Mouse (Mus musculus): ENCODE measurements around the gene Acot2. TPM values are rescaled to one million over a fixed set of nuclear protein-coding genes. Genes with fewer than 3 reads are reported as not detected.
A peak's percentile ranks its signal among the peaks of the same experiment; 100 is the strongest.
"Not testable (repeated sequence)": the region's sequence is repeated elsewhere in the genome, so short reads cannot be mapped to it uniquely, and the experiment has no call there.

Gene Acot2
- polyA plus RNA-seq, 1 experiment from 2014 or later: 26.1 TPM

- H3K36me3 ChIP-seq; ATAC-seq (ENCODE audit: insufficient number of reproducible peaks, low FRiP score, low TSS enrichment, low read depth); H3K4me2 ChIP-seq; H3K4me1 ChIP-seq; H3K27ac ChIP-seq; H3K4me3 ChIP-seq; H3K9me3 ChIP-seq; H3K27me3 ChIP-seq; H3K9ac ChIP-seq: not testable (repeated sequence)
- 49% methylated on average over 8 of the region's 8 CpGs for WGBS
These were observed 11.6 kb downstream of the Acot2 start for GRCm38 (mm10) chr12:83999237-83999636.

- Histone ChIP-seq H3K27ac (no peak overlapping the region), H3K4me1 (0 out of 2 replicates have a peak, but pooled peaks cover 4% of the 10 kb centered on the region), H3K36me3 (no peaks in the 10 kb centered on the region), H3K4me2 (no peak overlapping the region), H3K4me3 (no peak overlapping the region), H3K27me3 (no peaks in the 10 kb centered on the region), H3K9me3 (no peaks in the 10 kb centered on the region), H3K9ac (no peak overlapping the region)
- no peak for ATAC-seq (ENCODE audit: insufficient number of reproducible peaks, low FRiP score, low TSS enrichment, low read depth)
- WGBS: 69% methylated on average over 3 of the region's 3 CpGs
These were observed 12.8 kb downstream of the Acot2 start for GRCm38 (mm10) chr12:84000418-84000817.

GRCm38 (mm10) chr12:84003866-84004265 is 16.2 kb downstream of the Acot2 start:
- Histone ChIP-seq H3K9ac (no peak overlapping the region), H3K9me3 (no peaks in the 10 kb centered on the region), H3K4me1 (peaks cover 9% of the 10 kb centered on the region; the same call in 1 of the 2 replicates), H3K4me3 (no peak overlapping the region), H3K27ac (no peak overlapping the region), H3K4me2 (no peak overlapping the region), H3K36me3 (no peaks in the 10 kb centered on the region), H3K27me3 (no peaks in the 10 kb centered on the region)
- WGBS: 70% methylated on average over 1 of the region's 1 CpGs
- ATAC-seq (ENCODE audit: insufficient number of reproducible peaks, low FRiP score, low TSS enrichment, low read depth): no peak

GRCm38 (mm10) chr12:84008251-84008650 is 20.6 kb downstream of the Acot2 start:
- Histone ChIP-seq H3K36me3 (no peaks in the 10 kb centered on the region), H3K4me1 (peaks cover 16% of the 10 kb centered on the region), H3K9ac (no peak overlapping the region), H3K4me3 (no peak overlapping the region), H3K4me2 (no peak overlapping the region), H3K27ac (no peak overlapping the region; the same call in 1 of the 2 replicates), H3K27me3 (no peaks in the 10 kb centered on the region), H3K9me3 (no peaks in the 10 kb centered on the region)
- ATAC-seq (ENCODE audit: insufficient number of reproducible peaks, low FRiP score, low TSS enrichment, low read depth): no peak
- 86% methylated on average over 12 of the region's 12 CpGs for WGBS

- WGBS: 62% methylated on average over 8 of the region's 8 CpGs
- no peaks in the 10 kb centered on the region for H3K27me3 ChIP-seq
- 0 out of 2 replicates have a peak, but pooled peaks cover 2% of the 10 kb centered on the region for H3K36me3 ChIP-seq
- H3K4me2 ChIP-seq: peak overlapping the region; percentile 52
- H3K27ac ChIP-seq: peak overlapping the region; percentile 75
- peaks cover 16% of the 10 kb centered on the region for H3K4me1 ChIP-seq
- ATAC-seq (ENCODE audit: insufficient number of reproducible peaks, low FRiP score, low TSS enrichment, low read depth): no peak
- H3K9ac ChIP-seq: no peak overlapping the region
- no peaks in the 10 kb centered on the region for H3K9me3 ChIP-seq
- peak overlapping the region; percentile 52 for H3K4me3 ChIP-seq
These were observed 21.1 kb downstream of the Acot2 start for GRCm38 (mm10) chr12:84008729-84009128.

- H3K36me3 ChIP-seq, H3K9me3 ChIP-seq, H3K27me3 ChIP-seq: not testable (repeated sequence)
- Histone ChIP-seq H3K27ac (peak within 1 kb of the TSS; percentile 75), H3K9ac (peak within 1 kb of the TSS; percentile 40), H3K4me1 (peaks cover 16% of the 10 kb centered on the region), H3K4me3 (peak within 1 kb of the TSS; percentile 52), H3K4me2 (peak within 1 kb of the TSS; percentile 52)
- 1% methylated on average over 63 of the region's 70 CpGs for WGBS
- ATAC-seq (ENCODE audit: insufficient number of reproducible peaks, low FRiP score, low TSS enrichment, low read depth): peak; percentile 89
These were observed 21.7 kb downstream of the Acot2 start, which contains the start of gene Acot1 for GRCm38 (mm10) chr12:84009171-84009965. Gene Acot1, plus strand, starts transcription at chr12:84009490.

- WGBS: 71% methylated on average over 3 of the region's 3 CpGs
These were observed 22.5 kb downstream of the Acot2 start for GRCm38 (mm10) chr12:84010201-84010600.

GRCm38 (mm10) chr12:84011251-84012040 is 23.8 kb downstream of the Acot2 start:
- Histone ChIP-seq H3K4me2 (0 out of 2 replicates have a peak overlapping the region, but pooled peaks have one; percentile 15), H3K4me3 (no peak overlapping the region), H3K27ac (no peak overlapping the region), H3K36me3 (peaks cover 7% of the 10 kb centered on the region; the same call in 1 of the 2 replicates), H3K9me3 (no peaks in the 10 kb centered on the region), H3K27me3 (no peaks in the 10 kb centered on the region), H3K9ac (no peak overlapping the region), H3K4me1 (peaks cover 16% of the 10 kb centered on the region)
- ATAC-seq (ENCODE audit: insufficient number of reproducible peaks, low FRiP score, low TSS enrichment, low read depth): no peak
- 54% methylated on average over 12 of the region's 12 CpGs for WGBS

More at GRCm38 (mm10) chr12:84010201-84010600, 22.5 kb downstream of the Acot2 start:
- Histone ChIP-seq H3K4me2 (peak overlapping the region; percentile 52), H3K9ac (no peak overlapping the region), H3K4me1 (peaks cover 16% of the 10 kb centered on the region), H3K9me3 (no peaks in the 10 kb centered on the region), H3K36me3 (peaks cover 3% of the 10 kb centered on the region; the same call in 1 of the 2 replicates), H3K27me3 (no peaks in the 10 kb centered on the region), H3K27ac (no peak overlapping the region), H3K4me3 (peak overlapping the region; percentile 52)
- ATAC-seq (ENCODE audit: insufficient number of reproducible peaks, low FRiP score, low TSS enrichment, low read depth): no peak

- peaks cover 16% of the 10 kb centered on the region for H3K4me1 ChIP-seq
- H3K9me3 ChIP-seq: no peaks in the 10 kb centered on the region
- H3K27ac ChIP-seq: no peak overlapping the region
- H3K4me2 ChIP-seq: no peak overlapping the region
- no peak overlapping the region for H3K4me3 ChIP-seq
- no peak overlapping the region for H3K9ac ChIP-seq
- 73% methylated on average over 6 of the region's 6 CpGs for WGBS
- peaks cover 7% of the 10 kb centered on the region; the same call in 1 of the 2 replicates for H3K36me3 ChIP-seq
- no peak for ATAC-seq (ENCODE audit: insufficient number of reproducible peaks, low FRiP score, low TSS enrichment, low read depth)
- H3K27me3 ChIP-seq: no peaks in the 10 kb centered on the region
These were observed 25.5 kb downstream of the Acot2 start for GRCm38 (mm10) chr12:84013130-84013529.

GRCm38 (mm10) chr12:84013701-84014100 is 26.0 kb downstream of the Acot2 start:
- whole genome bisulfite sequencing: 93% methylated on average over 7 of the region's 7 CpGs

GRCm38 (mm10) chr12:84020528-84020927 is 32.9 kb downstream of the Acot2 start:
- H3K9ac ChIP-seq; H3K4me3 ChIP-seq; H3K4me1 ChIP-seq; H3K9me3 ChIP-seq; H3K4me2 ChIP-seq; H3K27ac ChIP-seq; H3K36me3 ChIP-seq; H3K27me3 ChIP-seq; ATAC-seq (ENCODE audit: insufficient number of reproducible peaks, low FRiP score, low TSS enrichment, low read depth): not testable (repeated sequence)
- 37% methylated on average over 7 of the region's 7 CpGs for WGBS

More at GRCm38 (mm10) chr12:84013701-84014100, 26.0 kb downstream of the Acot2 start:
- Histone ChIP-seq H3K4me1 (peaks cover 12% of the 10 kb centered on the region), H3K27me3 (no peaks in the 10 kb centered on the region), H3K9me3 (no peaks in the 10 kb centered on the region), H3K9ac (no peak overlapping the region), H3K4me3 (no peak overlapping the region), H3K36me3 (peaks cover 7% of the 10 kb centered on the region; the same call in 1 of the 2 replicates), H3K4me2 (no peak overlapping the region), H3K27ac (no peak overlapping the region)
- ATAC-seq (ENCODE audit: insufficient number of reproducible peaks, low FRiP score, low TSS enrichment, low read depth): no peak

GRCm38 (mm10) chr12:84022266-84022665 is 34.6 kb downstream of the Acot2 start:
- not testable (repeated sequence) for H3K27ac ChIP-seq; ATAC-seq (ENCODE audit: insufficient number of reproducible peaks, low FRiP score, low TSS enrichment, low read depth); H3K4me3 ChIP-seq; H3K9me3 ChIP-seq; H3K36me3 ChIP-seq; H3K9ac ChIP-seq; H3K27me3 ChIP-seq; H3K4me1 ChIP-seq; H3K4me2 ChIP-seq
- WGBS: 96% methylated on average over 4 of the region's 4 CpGs

Data from limb, embryonic 15.5 days (tissue).